8 mouse cellular contexts compared by ENCODE assay signal in the genomic region with DNA sequence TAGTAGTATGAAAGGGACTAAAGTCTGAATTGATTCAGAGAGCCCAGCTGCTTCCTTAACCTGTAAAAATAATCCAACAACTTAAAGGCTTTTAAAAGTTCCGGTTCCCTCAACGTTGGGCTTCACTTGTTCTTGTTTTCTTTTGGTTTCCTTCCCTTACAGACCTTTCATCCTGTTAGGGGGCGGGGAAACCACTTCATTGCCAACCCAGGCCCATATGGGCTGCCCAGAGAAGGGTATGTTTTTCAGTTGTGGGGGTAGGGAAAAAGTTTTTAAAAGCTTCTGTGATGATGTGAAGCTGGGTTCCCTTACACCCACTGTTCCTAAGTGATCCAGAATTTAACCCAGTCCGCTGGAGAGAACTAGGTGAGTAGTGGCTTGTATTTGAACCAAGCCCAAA. TPM values are rescaled to one million over a fixed set of nuclear protein-coding genes. Genes with fewer than 3 reads are reported as not detected.
DNase-seq lines count a peak whose midpoint lies in the region; ATAC-seq lines count a peak whose summit lies in the region.

No protein-coding gene starts in this region.

- no peaks in the 10 kb centered on the region for H3K9me3 ChIP-seq in forebrain, embryonic 11.5 days (ENCODE audit: control insufficient read depth, low read length)
- H3K9me3 ChIP-seq in limb, embryonic 12.5 days: peaks cover under 1% of the 10 kb centered on the region; the same call in 1 of the 2 replicates
- H3K9me3 ChIP-seq in neural tube, embryonic 12.5 days: no peaks in the 10 kb centered on the region

- H3K36me3 ChIP-seq in forebrain, embryonic 11.5 days (ENCODE audit: control insufficient read depth, insufficient read depth, low read length): no peaks in the 10 kb centered on the region
- peaks cover 23% of the 10 kb centered on the region for H3K36me3 ChIP-seq in limb, embryonic 12.5 days
- H3K36me3 ChIP-seq in neural tube, embryonic 12.5 days: peaks cover 8% of the 10 kb centered on the region

- no peaks in the 10 kb centered on the region for H3K27me3 ChIP-seq in forebrain, embryonic 11.5 days (ENCODE audit: control insufficient read depth, insufficient read depth, low read length)
- no peaks in the 10 kb centered on the region for H3K27me3 ChIP-seq in limb, embryonic 12.5 days
- no peaks in the 10 kb centered on the region for H3K27me3 ChIP-seq in neural tube, embryonic 12.5 days (replicated peaks)

- DNase-seq in 416B (ENCODE audit: low read depth): peak; percentile 75
- DNase-seq in forebrain, embryonic 11.5 days (ENCODE audit: low spot score): no peak
- DNase-seq in right cerebral cortex, postnatal 4 days: no peak
- no peak for DNase-seq in MN1 (ENCODE audit: low spot score)
- no peak for DNase-seq in cerebellum, postnatal 36 days

- peaks cover 13% of the 10 kb centered on the region for H3K4me1 ChIP-seq in forebrain, embryonic 11.5 days (replicated peaks; ENCODE audit: control insufficient read depth, insufficient read depth, low read length)
- peaks cover 52% of the 10 kb centered on the region for H3K4me1 ChIP-seq in limb, embryonic 12.5 days (replicated peaks)
- peaks cover 29% of the 10 kb centered on the region for H3K4me1 ChIP-seq in neural tube, embryonic 12.5 days

- peak overlapping the region; percentile 89 for H3K9ac ChIP-seq in forebrain, embryonic 11.5 days (ENCODE audit: low read length)
- H3K9ac ChIP-seq in limb, embryonic 12.5 days (replicated peaks): peak overlapping the region; percentile 94
- peak overlapping the region; percentile 95 for H3K9ac ChIP-seq in neural tube, embryonic 12.5 days

- H3K4me3 ChIP-seq in forebrain, embryonic 11.5 days (ENCODE audit: low read depth, low read length): peak overlapping the region; percentile 90
- H3K4me3 ChIP-seq in limb, embryonic 12.5 days (replicated peaks): peak overlapping the region; percentile 90
- H3K4me3 ChIP-seq in neural tube, embryonic 12.5 days: peak overlapping the region; percentile 85

- peak overlapping the region; percentile 64 for H3K4me2 ChIP-seq in forebrain, embryonic 11.5 days (ENCODE audit: low read depth, low read length, severe bottlenecking)
- H3K4me2 ChIP-seq in limb, embryonic 12.5 days: peak overlapping the region; percentile 84
- H3K4me2 ChIP-seq in neural tube, embryonic 12.5 days (replicated peaks): peak overlapping the region; percentile 85

- 13% methylated on average over 4 of the region's 4 CpGs for WGBS in forebrain, embryonic 11.5 days
- 6% methylated on average over 4 of the region's 4 CpGs for WGBS in limb, embryonic 12.5 days
- WGBS in neural tube, embryonic 12.5 days: 22% methylated on average over 4 of the region's 4 CpGs

- H3K27ac ChIP-seq in forebrain, embryonic 11.5 days (ENCODE audit: low read depth, low read length): no peak overlapping the region
- peak overlapping the region; percentile 92; the same call in 1 of the 2 replicates for H3K27ac ChIP-seq in limb, embryonic 12.5 days
- H3K27ac ChIP-seq in neural tube, embryonic 12.5 days: no peak overlapping the region

- ATAC-seq in CD4-positive, CD25-positive, alpha-beta regulatory T cell, adult 4 months: peak; percentile 49
- ATAC-seq in forebrain, embryonic 11.5 days (replicated peaks; ENCODE audit: low FRiP score): no peak
- no peak for ATAC-seq in limb, embryonic 12.5 days (ENCODE audit: insufficient number of reproducible peaks, insufficient read depth, low FRiP score, low TSS enrichment, low read depth)
- no peak for ATAC-seq in neural tube, embryonic 12.5 days (ENCODE audit: low FRiP score, low read depth)

RNA-seq across cellular contexts. Expression of gene Cep68, which starts 1.0 kb away (rescaled TPM):
- 10 to 100 TPM; 12.3 to 16.2 TPM for polyA plus RNA-seq in CD4-positive, CD25-positive, alpha-beta regulatory T cell, adult 4 months (2017; shearing (Covaris generic))
- polyA plus RNA-seq in forebrain, embryonic 11.5 days (2014; fragmentation: Nextera tagmentation; extraction: Ambion mirVana): 41.0 and 41.1 TPM in 2 replicates
- 42.6 and 44.8 TPM in 2 replicates for polyA plus RNA-seq in limb, embryonic 12.5 days (2016; fragmentation: Nextera tagmentation; extraction: Ambion mirVana)
- polyA plus RNA-seq in neural tube, embryonic 12.5 days (2016; fragmentation: Nextera tagmentation; extraction: Ambion mirVana): 31.5 and 34.1 TPM in 2 replicates

RNA-seq across cellular contexts. Expression of gene Rab1a, which starts 47.0 kb away (rescaled TPM):
- polyA plus RNA-seq in CD4-positive, CD25-positive, alpha-beta regulatory T cell, adult 4 months (2017; shearing (Covaris generic)): 100 to 1,000 TPM in 1 of 2 experiments, 10 to 100 TPM in 1; 70.6 to 103 TPM
- 227 and 242 TPM in 2 replicates for polyA plus RNA-seq in forebrain, embryonic 11.5 days (2014; fragmentation: Nextera tagmentation; extraction: Ambion mirVana)
- polyA plus RNA-seq in limb, embryonic 12.5 days (2016; fragmentation: Nextera tagmentation; extraction: Ambion mirVana): 229 and 230 TPM in 2 replicates
- 289 and 293 TPM in 2 replicates for polyA plus RNA-seq in neural tube, embryonic 12.5 days (2016; fragmentation: Nextera tagmentation; extraction: Ambion mirVana)
